Mouse (Mus musculus): Measurements from ENCODE around the gene Fgf22.
A peak's percentile ranks its signal among the peaks of the same experiment; 100 is the strongest.

DNA sequence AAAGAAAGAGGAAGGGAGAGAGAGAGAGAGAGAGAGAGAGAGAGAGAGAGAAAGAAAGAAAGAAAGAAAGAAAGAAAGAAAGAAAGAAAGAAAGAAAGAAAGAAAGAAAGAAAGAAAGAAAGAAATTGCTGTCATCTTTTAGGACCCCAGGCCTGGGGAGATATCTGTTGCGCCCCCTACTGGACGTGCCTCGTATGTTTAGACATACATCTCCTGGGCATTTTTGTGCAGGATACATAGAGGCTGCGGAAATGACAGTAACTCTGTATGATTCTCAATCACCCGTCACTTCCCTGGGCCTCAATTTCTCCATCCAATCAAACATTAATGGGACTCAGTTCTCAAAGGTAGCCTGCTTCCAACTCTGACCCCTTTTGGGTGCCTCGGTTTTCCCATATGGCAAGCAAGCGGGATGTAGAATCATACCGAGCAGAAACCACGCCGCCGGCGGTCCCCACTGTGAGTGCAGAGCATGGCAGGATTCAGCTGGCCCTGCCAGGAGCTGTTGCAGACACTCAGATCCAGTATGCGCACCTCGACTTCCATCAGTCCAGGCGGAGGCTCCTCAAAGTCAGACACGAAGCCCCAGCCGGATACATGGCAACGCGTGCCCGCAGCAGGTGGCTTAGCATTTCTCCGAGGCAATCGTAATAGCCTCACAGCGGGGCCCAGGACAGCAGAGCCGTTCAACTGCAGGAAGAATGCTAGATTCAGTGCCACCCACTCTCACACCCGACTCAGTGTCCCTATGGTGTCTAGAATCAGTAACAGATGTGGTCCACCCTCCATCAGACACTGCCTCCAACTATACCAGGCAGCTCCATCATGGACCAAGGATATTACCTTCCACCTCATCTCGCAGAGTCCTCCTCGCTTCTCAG lies 29.3 kb downstream of the Fgf22 start:
- TF ChIP-seq CTCF (IDR thresholded peaks at IDR 0.05; ENCODE audit: low read depth, low read length), result peak; percentile 64
- TF ChIP-seq EP300 (IDR thresholded peaks at IDR 0.05; ENCODE audit: insufficient read depth, low read depth, low read length), result no peak

Measured in ES-Bruce4 (cell line).